Mouse (Mus musculus) megakaryocyte, embryonic 14.5 days (primary cell): ENCODE measurements around the gene Gm10181. TPM values are rescaled to one million over a fixed set of nuclear protein-coding genes. Genes with fewer than 3 reads are reported as not detected.
"Not testable (repeated sequence)": the region's sequence is repeated elsewhere in the genome, so short reads cannot be mapped to it uniquely, and the experiment has no call there.

Source experiments
- H3K27me3 ChIP-seq: replicated peaks from 2 replicates; pipeline ENCODE3; 2012; ENCODE audit warnings: inconsistent platforms
- H3K36me3 ChIP-seq: replicated peaks from 2 replicates; pipeline ENCODE3; 2012; ENCODE audit warnings: low read length, inconsistent platforms, mixed read lengths
- H3K4me1 ChIP-seq: 2 replicates; pipeline ENCODE4 v1.6.1; 2012; ENCODE audit warnings: inconsistent platforms
- H3K4me3 ChIP-seq: replicated peaks from 2 replicates; pipeline ENCODE3; 2012; ENCODE audit warnings: moderate library complexity, mild to moderate bottlenecking, inconsistent platforms
- H3K9me3 ChIP-seq: 2 replicates; pipeline ENCODE4 v1.6.1; 2012; ENCODE audit warnings: inconsistent platforms
- FLI1 ChIP-seq: IDR thresholded peaks from 2 replicates; pipeline ENCODE4 v1.6.1; 2012; ENCODE audit warnings: low read length, inconsistent platforms, mixed read lengths
- GATA1 ChIP-seq: IDR thresholded peaks from 3 replicates; pipeline ENCODE4 v1.6.1; 2012; ENCODE audit warnings: mixed read lengths, low read length, inconsistent platforms, borderline replicate concordance
- polyA plus RNA-seq: library from polyadenylated mRNA; stranded (reverse); fragments of >175 nt; gene quantifications from 2 replicates; pipeline ENCODE4 v1.2.3, GENCODE M21; 2012; ENCODE audit warnings: low replicate concordance; ENCODE audit not compliant: insufficient read depth

Gene Gm10181
- polyA plus RNA-seq, 1 experiment: not detected

DNA sequence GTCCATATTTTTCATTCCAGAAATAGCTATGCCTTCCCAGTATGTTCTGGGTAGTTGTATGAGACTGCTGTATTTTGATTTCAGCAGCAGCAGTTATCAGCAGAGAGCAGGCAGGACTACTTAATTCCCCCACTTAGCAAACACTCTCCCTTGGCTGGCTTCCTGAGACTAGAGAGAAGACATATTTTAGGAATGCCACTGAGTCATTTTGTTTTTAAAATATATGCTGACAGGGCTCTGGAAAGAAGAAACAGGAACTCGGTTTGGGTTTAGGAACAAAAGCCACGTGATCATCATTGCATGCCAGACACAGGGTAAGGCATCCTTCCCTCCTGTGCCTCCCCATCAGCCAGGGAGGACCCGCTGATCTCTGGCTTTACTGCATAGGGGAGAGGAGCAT lies 13.2 kb upstream of the Gm10181 start:
- Histone ChIP-seq H3K4me3 (peak overlapping the region; percentile 77), H3K36me3 (no peaks in the 10 kb centered on the region), H3K4me1 (peaks cover 72% of the 10 kb centered on the region), H3K27me3 (no peaks in the 10 kb centered on the region), H3K9me3 (no peaks in the 10 kb centered on the region; the same call in 1 of the 2 replicates)
- TF ChIP-seq FLI1 (no peak), GATA1 (no peak)

DNA sequence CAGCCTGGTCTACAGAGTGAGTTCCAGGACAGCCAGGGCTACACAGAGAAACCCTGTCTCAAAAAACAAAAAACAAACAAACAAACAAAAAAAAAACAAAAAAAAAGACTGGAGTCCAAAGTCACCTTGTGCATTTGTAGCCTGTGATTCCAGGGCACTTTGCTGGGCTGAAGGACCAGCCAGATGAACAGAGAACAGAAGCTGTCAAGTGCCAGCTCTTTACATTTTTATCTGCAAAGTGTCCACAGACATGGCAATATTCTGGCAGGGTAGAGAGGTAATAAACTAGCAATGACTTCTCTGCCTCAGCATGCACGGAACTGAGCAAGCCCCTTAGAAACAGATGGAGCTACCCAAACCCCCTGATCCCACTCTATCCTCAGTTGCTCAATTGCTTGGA lies 12.7 kb upstream of the Gm10181 start:
- Histone ChIP-seq H3K36me3 (no peaks in the 10 kb centered on the region), H3K4me3 (no peak overlapping the region), H3K27me3 (no peaks in the 10 kb centered on the region), H3K4me1 (peaks cover 72% of the 10 kb centered on the region), H3K9me3 (no peaks in the 10 kb centered on the region; the same call in 1 of the 2 replicates)
- TF ChIP-seq GATA1 (no peak), FLI1 (no peak)

DNA sequence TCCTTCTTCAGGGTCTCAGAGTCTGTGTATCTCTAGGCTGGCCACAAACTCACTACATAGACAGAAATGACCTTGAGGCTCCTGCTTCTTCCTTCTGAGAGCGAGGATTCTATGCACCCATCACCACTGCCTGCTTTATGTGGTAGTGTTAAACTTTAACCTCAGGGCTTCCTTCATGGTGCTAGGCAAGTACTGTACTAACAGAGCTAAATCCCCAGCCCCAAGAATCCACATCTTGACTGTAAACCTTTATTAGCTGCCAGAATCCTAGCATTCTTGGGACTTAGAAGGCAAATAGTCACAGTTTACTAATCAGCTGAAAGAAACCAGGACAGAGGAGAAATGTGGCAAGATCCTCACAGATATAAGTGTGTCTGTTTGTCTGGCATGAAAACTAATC lies 1.6 kb downstream of the Gm10181 start:
- H3K36me3 ChIP-seq: no peaks in the 10 kb centered on the region
- TF ChIP-seq GATA1 (no peak), FLI1 (no peak)

DNA sequence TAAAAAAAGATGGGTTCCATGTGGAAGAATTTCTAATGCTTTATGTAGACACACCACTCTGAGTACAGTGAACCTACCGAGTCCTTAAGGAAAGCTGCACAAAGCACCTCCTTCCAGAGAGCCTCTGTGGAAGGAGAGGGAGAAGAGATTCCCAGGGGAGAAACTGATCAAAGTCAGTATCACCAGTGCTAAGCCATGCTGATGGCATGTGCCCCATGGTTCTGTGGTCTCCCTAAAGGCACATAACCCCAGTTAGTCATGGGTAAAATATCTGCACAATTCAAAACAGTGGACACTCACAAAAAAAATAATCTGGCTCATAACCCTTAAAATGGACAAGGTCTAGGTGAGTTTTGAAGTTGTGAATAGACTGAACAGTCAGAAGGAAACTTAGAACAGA lies 13.7 kb downstream of the Gm10181 start:
- Histone ChIP-seq H3K9me3 (peaks cover 11% of the 10 kb centered on the region), H3K4me1 (peaks cover 27% of the 10 kb centered on the region), H3K4me3 (no peak overlapping the region), H3K36me3 (peaks cover 77% of the 10 kb centered on the region), H3K27me3 (no peaks in the 10 kb centered on the region)
- TF ChIP-seq GATA1 (no peak), FLI1 (no peak)

More for the DNA sequence above, 1.6 kb downstream of the Gm10181 start:
- Histone ChIP-seq H3K4me3 (no peak overlapping the region), H3K9me3 (no peaks in the 10 kb centered on the region), H3K4me1 (peaks cover 24% of the 10 kb centered on the region), H3K27me3 (peaks cover 6% of the 10 kb centered on the region)

DNA sequence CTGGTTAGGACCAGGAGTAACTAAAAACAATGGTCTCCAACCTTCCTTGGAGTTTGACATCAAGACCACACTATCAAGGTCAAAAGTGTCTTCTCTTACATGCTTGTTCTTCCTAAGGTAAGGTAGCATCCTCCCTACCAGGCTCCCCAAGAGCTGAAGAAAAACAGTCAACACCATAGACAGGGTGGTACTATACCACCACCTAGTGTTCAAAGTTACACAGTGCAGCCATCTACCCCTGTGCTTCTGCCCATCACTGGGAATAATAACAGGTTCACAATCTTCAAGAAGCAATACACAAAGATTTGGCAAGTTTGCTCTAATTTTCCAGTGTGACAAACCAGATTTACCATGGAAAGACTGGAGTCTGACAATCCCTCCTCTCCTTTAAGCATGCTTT lies 15.4 kb downstream of the Gm10181 start:
- peaks cover 89% of the 10 kb centered on the region for H3K36me3 ChIP-seq
- H3K27me3 ChIP-seq: no peaks in the 10 kb centered on the region
- TF ChIP-seq FLI1: no peak
- TF ChIP-seq GATA1: no peak
- peaks cover 11% of the 10 kb centered on the region for H3K9me3 ChIP-seq
- H3K4me1 ChIP-seq: peaks cover 18% of the 10 kb centered on the region
- H3K4me3 ChIP-seq: no peak overlapping the region

DNA sequence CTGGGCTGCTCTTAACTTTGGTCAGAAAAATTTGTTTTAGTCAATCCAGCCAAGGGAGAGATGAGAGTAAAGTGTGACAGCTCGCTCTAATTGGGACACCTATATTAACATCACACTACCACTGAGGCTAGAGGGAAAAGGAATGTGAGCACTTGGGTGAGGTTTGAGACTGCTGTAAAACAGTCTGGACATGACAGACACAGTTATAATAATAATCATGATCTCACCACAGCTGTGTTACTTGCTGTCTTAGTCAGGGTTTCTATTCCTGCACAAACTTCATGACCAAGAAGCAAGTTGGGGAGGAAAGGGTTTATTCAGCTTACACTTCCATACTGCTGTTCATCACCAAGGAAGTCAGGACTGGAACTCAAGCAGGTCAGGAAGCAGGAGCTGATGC lies 34.4 kb downstream of the Gm10181 start:
- not testable (repeated sequence) for H3K4me3 ChIP-seq, H3K27me3 ChIP-seq, H3K9me3 ChIP-seq
- Histone ChIP-seq H3K4me1 (peaks cover 35% of the 10 kb centered on the region), H3K36me3 (peaks cover 58% of the 10 kb centered on the region)

DNA sequence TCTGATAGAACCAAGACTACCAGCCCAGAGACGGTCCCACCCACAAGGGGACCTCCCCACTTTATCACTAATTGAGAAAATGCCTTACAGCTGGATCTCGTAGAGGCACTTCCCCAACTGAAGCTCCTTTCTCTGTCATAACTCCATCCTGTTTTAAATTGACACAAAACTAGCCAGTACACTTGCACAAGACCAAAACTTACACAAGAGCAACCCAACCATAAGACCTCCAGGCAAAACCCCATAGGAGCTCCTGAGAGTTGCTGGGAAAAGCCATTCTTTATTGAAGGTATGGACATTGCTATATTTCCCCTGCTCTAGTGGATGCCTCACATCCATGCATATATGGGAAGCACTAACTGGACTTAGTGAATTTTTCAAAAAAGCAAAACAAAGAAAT lies 34.8 kb downstream of the Gm10181 start:
- H3K4me1 ChIP-seq: peaks cover 30% of the 10 kb centered on the region
- TF ChIP-seq GATA1 (no peak), FLI1 (no peak)

DNA sequence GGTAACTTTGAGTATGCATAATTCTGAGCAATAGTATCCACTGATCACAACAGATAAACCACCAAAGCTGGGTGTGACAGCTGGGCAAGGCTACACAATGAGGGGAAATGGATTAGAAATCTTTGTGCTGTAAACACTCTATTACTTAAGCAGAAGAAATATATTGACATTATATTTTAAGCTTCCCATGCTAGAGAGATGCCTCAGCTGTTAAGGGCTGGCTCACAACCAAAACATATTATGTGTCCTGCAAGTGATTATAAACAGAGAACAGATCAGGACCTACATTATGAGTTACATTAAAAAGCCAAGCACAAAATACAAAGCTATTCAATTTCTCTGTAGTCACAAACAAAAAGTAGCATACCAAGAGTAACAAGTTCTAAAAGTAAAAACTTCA lies 43.0 kb downstream of the Gm10181 start:
- no peak overlapping the region for H3K4me3 ChIP-seq
- H3K9me3 ChIP-seq: no peaks in the 10 kb centered on the region
- TF ChIP-seq FLI1 (no peak), GATA1 (no peak)
- H3K27me3 ChIP-seq: no peaks in the 10 kb centered on the region
- peaks cover 47% of the 10 kb centered on the region for H3K36me3 ChIP-seq
- H3K4me1 ChIP-seq: peaks cover 38% of the 10 kb centered on the region

More for the DNA sequence above, 34.8 kb downstream of the Gm10181 start:
- no peaks in the 10 kb centered on the region for H3K27me3 ChIP-seq
- no peaks in the 10 kb centered on the region for H3K9me3 ChIP-seq
- H3K36me3 ChIP-seq: peaks cover 56% of the 10 kb centered on the region
- no peak overlapping the region for H3K4me3 ChIP-seq

DNA sequence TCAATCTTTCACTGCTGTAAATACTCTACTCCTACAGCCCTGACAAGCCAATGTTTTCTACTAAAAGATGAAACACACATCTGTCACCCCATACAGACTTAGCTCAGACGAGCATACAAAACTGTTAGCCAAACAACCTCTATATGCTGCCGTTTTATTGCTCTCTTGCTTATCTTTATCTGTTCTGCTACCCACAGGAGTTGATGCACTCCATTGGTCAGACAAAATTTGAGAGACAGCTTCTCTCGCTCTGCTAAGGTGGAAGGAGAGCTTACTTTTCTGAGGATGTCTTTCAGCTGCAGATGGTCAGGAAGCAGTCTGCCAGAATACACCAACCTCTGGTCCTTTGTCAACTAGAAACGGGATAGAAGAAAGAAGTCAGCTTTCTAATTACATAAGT lies 43.7 kb downstream of the Gm10181 start:
- TF ChIP-seq GATA1 (no peak), FLI1 (no peak)
- H3K27me3 ChIP-seq: no peaks in the 10 kb centered on the region
- H3K4me3 ChIP-seq: no peak overlapping the region
- no peaks in the 10 kb centered on the region for H3K9me3 ChIP-seq
- peaks cover 44% of the 10 kb centered on the region for H3K4me1 ChIP-seq
- H3K36me3 ChIP-seq: peaks cover 49% of the 10 kb centered on the region

DNA sequence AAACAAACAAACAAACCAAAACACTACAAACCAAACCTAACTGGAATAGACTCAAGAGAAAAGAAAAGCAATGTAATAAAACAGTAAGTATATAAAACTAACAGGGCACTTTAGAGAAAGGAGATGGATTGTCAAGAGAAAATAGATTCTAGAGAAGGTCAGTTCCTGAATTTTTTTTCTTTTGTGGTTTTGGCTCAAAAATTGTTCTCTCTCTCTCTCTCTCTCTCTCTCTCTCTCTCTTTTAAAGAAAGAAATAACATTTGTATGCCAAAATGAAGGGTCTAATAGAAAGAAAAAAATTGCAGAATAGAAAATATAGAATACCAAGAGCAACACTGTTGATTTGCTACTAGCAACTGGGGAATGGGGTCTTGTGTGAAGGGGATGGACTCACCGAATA lies 49.7 kb downstream of the Gm10181 start:
- H3K27me3 ChIP-seq: no peaks in the 10 kb centered on the region
- H3K4me3 ChIP-seq: no peak overlapping the region
- H3K9me3 ChIP-seq: no peaks in the 10 kb centered on the region
- TF ChIP-seq GATA1: no peak
- TF ChIP-seq FLI1: no peak
- H3K4me1 ChIP-seq: peaks cover 74% of the 10 kb centered on the region
- H3K36me3 ChIP-seq: peaks cover 25% of the 10 kb centered on the region

Other genes starting within 250 kb of the Gm10181 start
- 27.9 and 129 TPM in 2 replicates for gene Herpud2, start 62.4 kb downstream of the Gm10181 start, polyA plus RNA-seq
- 2.4 and 7.2 TPM in 2 replicates for gene Sept7, start 163.0 kb downstream of the Gm10181 start, polyA plus RNA-seq